Comparison of ENCODE assay signal across 12 mouse cellular contexts in genomic region chr12:73034901-73035895, GRCm38 (mm10). TPM values are rescaled to one million over a fixed set of nuclear protein-coding genes. Genes with fewer than 3 reads are reported as not detected.
DNase-seq lines count a peak whose midpoint lies in the region; ATAC-seq and TF ChIP-seq lines count a peak whose summit lies in the region.
"Had no signal": no experiment of that assay in that cellular context is flagged by ENCODE, and none has a peak within 500 bp of the region (broad histone marks: within the 10 kb centered on the region; RNA-seq: fewer than 3 reads in every experiment).

No protein-coding gene starts in this region.

- DNase-seq in intestine, embryonic 14.5 days (ENCODE audit: low spot score), result no peak
- no peak for DNase-seq in ES-E14 (ENCODE audit: low read depth, low spot score)
- DNase-seq in embryonic facial prominence, embryonic 14.5 days (ENCODE audit: low spot score), result peak; percentile 93
- peak; percentile 68 for DNase-seq in limb, embryonic 11.5 days (ENCODE audit: low spot score)
- no peak for DNase-seq in cerebellum, adult 8-10 months
- DNase-seq in left cerebral cortex, postnatal 14 days (ENCODE audit: low spot score in 2 of 2), result no peak
- no peak for DNase-seq in urinary bladder, postnatal 25 days (ENCODE audit: low spot score)
- DNase-seq: cerebellum, postnatal 36 days; kidney, postnatal 10 days had no signal

- no peaks in the 10 kb centered on the region for H3K36me3 ChIP-seq in intestine, embryonic 14.5 days (ENCODE audit: control insufficient read depth, insufficient read depth, low read length)
- no peaks in the 10 kb centered on the region for H3K36me3 ChIP-seq in intestine, embryonic 16.5 days (ENCODE audit: control insufficient read depth, insufficient read depth, low read length)
- H3K36me3 ChIP-seq in ES-E14 (ENCODE audit: control insufficient read depth, insufficient read depth, low read length, poor library complexity, severe bottlenecking), result no peaks in the 10 kb centered on the region
- peaks cover 10% of the 10 kb centered on the region; the same call in 1 of the 2 replicates for H3K36me3 ChIP-seq in embryonic facial prominence, embryonic 14.5 days (ENCODE audit: control insufficient read depth, insufficient read depth, low read length)
- H3K36me3 ChIP-seq in limb, embryonic 11.5 days (ENCODE audit: control insufficient read depth, insufficient read depth, low read length), result no peaks in the 10 kb centered on the region

- no peak for ATAC-seq in intestine, embryonic 14.5 days (replicated peaks; ENCODE audit: low FRiP score, low TSS enrichment, low read depth)
- no peak for ATAC-seq in intestine, embryonic 16.5 days
- peak; percentile 74 for ATAC-seq in embryonic facial prominence, embryonic 14.5 days (ENCODE audit: low read depth)
- peak; percentile 63 for ATAC-seq in limb, embryonic 11.5 days (ENCODE audit: insufficient number of reproducible peaks, low FRiP score, low TSS enrichment, low read depth)
- ATAC-seq: Patski had no signal

- in situ Hi-C loops in ES-E14 (cut with MboI; ENCODE audit: low sequenced_read_pairs in 2 of 2, unreplicated experiment in 2 of 2), result loop anchor here (25.0 kb wide), 2 partner anchors 427 to 502 kb away; partner anchors contain the start of gene Tmem30b (in 2 of the 2)

- peaks cover 77% of the 10 kb centered on the region for H3K27me3 ChIP-seq in intestine, embryonic 14.5 days (replicated peaks; ENCODE audit: control insufficient read depth, insufficient read depth, low read length)
- peaks cover 67% of the 10 kb centered on the region for H3K27me3 ChIP-seq in intestine, embryonic 16.5 days (replicated peaks; ENCODE audit: control insufficient read depth, insufficient read depth, low read length)
- peaks cover 21% of the 10 kb centered on the region for H3K27me3 ChIP-seq in embryonic facial prominence, embryonic 14.5 days (replicated peaks; ENCODE audit: control insufficient read depth, insufficient read depth, low read length)
- H3K27me3 ChIP-seq in limb, embryonic 11.5 days (ENCODE audit: control insufficient read depth, insufficient read depth, low read length), result peaks cover 19% of the 10 kb centered on the region
- H3K27me3 ChIP-seq: Patski had no signal

- peak overlapping the region; percentile 32; the same call in 1 of the 2 replicates for H3K4me2 ChIP-seq in intestine, embryonic 14.5 days (ENCODE audit: low read length)
- no peak overlapping the region for H3K4me2 ChIP-seq in intestine, embryonic 16.5 days (ENCODE audit: low read depth, low read length)
- H3K4me2 ChIP-seq in embryonic facial prominence, embryonic 14.5 days (ENCODE audit: low read depth, low read length), result peak overlapping the region; percentile 60
- peak overlapping the region; percentile 42 for H3K4me2 ChIP-seq in limb, embryonic 11.5 days (ENCODE audit: low read depth, severe bottlenecking)

- H3K27ac ChIP-seq in intestine, embryonic 14.5 days (ENCODE audit: low read depth), result no peak overlapping the region
- H3K27ac ChIP-seq in intestine, embryonic 16.5 days (ENCODE audit: low read length), result no peak overlapping the region
- H3K27ac ChIP-seq in ES-E14 (ENCODE audit: insufficient read depth, low read depth, low read length, poor library complexity, severe bottlenecking), result no peak overlapping the region
- peak overlapping the region; percentile 92 for H3K27ac ChIP-seq in embryonic facial prominence, embryonic 14.5 days (replicated peaks; ENCODE audit: low read depth, low read length)
- peak overlapping the region; percentile 76; the same call in 1 of the 2 replicates for H3K27ac ChIP-seq in limb, embryonic 11.5 days (replicated peaks; ENCODE audit: low read depth, low read length)

- no peak overlapping the region for H3K4me3 ChIP-seq in intestine, embryonic 14.5 days (ENCODE audit: low read depth, low read length)
- no peak overlapping the region; the same call in 1 of the 2 replicates for H3K4me3 ChIP-seq in intestine, embryonic 16.5 days (ENCODE audit: low read length)
- peak overlapping the region; percentile 6 to 14 for H3K4me3 ChIP-seq in ES-E14 (ENCODE audit: insufficient read depth in 1 of 2, low read depth in 1 of 2, low read length in 2 of 2, poor library complexity in 1 of 2, severe bottlenecking in 1 of 2)
- peak overlapping the region; percentile 30 for H3K4me3 ChIP-seq in embryonic facial prominence, embryonic 14.5 days (ENCODE audit: low read depth, low read length)
- no peak overlapping the region for H3K4me3 ChIP-seq in limb, embryonic 11.5 days (ENCODE audit: low read depth, low read length)

- WGBS in intestine, embryonic 14.5 days, result 7% methylated on average over 43 of the region's 43 CpGs
- 8% methylated on average over 41 of the region's 43 CpGs for WGBS in intestine, embryonic 16.5 days
- 4% methylated on average over 24 of the region's 43 CpGs for WGBS in embryonic facial prominence, embryonic 14.5 days
- WGBS in limb, embryonic 11.5 days, result under 1% methylated on average over 42 of the region's 43 CpGs

- no peak overlapping the region for H3K9ac ChIP-seq in intestine, embryonic 14.5 days (ENCODE audit: low read length)
- H3K9ac ChIP-seq in intestine, embryonic 16.5 days (ENCODE audit: low read depth, low read length), result no peak overlapping the region
- H3K9ac ChIP-seq in ES-E14 (ENCODE audit: insufficient read depth, low read depth, low read length, poor library complexity, severe bottlenecking), result peak overlapping the region; percentile 24
- peak overlapping the region; percentile 68 for H3K9ac ChIP-seq in embryonic facial prominence, embryonic 14.5 days (ENCODE audit: low read depth, low read length)
- peak overlapping the region; percentile 53 for H3K9ac ChIP-seq in limb, embryonic 11.5 days (ENCODE audit: low read length)

- H3K9me3 ChIP-seq in intestine, embryonic 14.5 days (ENCODE audit: control insufficient read depth, low read length), result no peaks in the 10 kb centered on the region
- H3K9me3 ChIP-seq in intestine, embryonic 16.5 days (ENCODE audit: control insufficient read depth, low read length), result no peaks in the 10 kb centered on the region
- no peaks in the 10 kb centered on the region for H3K9me3 ChIP-seq in ES-E14 (ENCODE audit: control insufficient read depth, insufficient read depth, low read depth, low read length)
- H3K9me3 ChIP-seq in embryonic facial prominence, embryonic 14.5 days (ENCODE audit: control insufficient read depth, low read length), result no peaks in the 10 kb centered on the region
- H3K9me3 ChIP-seq in limb, embryonic 11.5 days (ENCODE audit: control insufficient read depth, low read length), result no peaks in the 10 kb centered on the region

- intact Hi-C loops in left cerebral cortex, postnatal 14 days (cut with DNase I), result no loop called here

- H3K4me1 ChIP-seq in intestine, embryonic 14.5 days (replicated peaks; ENCODE audit: control insufficient read depth, insufficient read depth, low read length), result no peaks in the 10 kb centered on the region
- no peaks in the 10 kb centered on the region for H3K4me1 ChIP-seq in intestine, embryonic 16.5 days (ENCODE audit: control insufficient read depth, insufficient read depth, low read length)
- H3K4me1 ChIP-seq in ES-E14 (ENCODE audit: control insufficient read depth in 2 of 2, insufficient read depth in 2 of 2, low read length in 2 of 2, poor library complexity in 1 of 2), result peaks cover 0 to 14% of the 10 kb centered on the region in 2 experiments; a peak in 2 of 4 replicates
- peaks cover 29% of the 10 kb centered on the region for H3K4me1 ChIP-seq in embryonic facial prominence, embryonic 14.5 days (ENCODE audit: control insufficient read depth, insufficient read depth, low read length)
- peaks cover 29% of the 10 kb centered on the region for H3K4me1 ChIP-seq in limb, embryonic 11.5 days (ENCODE audit: control insufficient read depth, insufficient read depth, low read length)

TF ChIP-seq in ES-E14, 5 proteins besides CTCF, POLR2A, EP300 and RAD21:
- TF ChIP-seq ZNF384 (IDR thresholded peaks at IDR 0.05; ENCODE audit: low read depth, low read length) (no peak), MAFK (IDR thresholded peaks at IDR 0.05; ENCODE audit: insufficient read depth, low read depth, low read length) (no peak), CHD2 (IDR thresholded peaks at IDR 0.05; ENCODE audit: low read depth, low read length) (no peak), ZC3H11A (IDR thresholded peaks at IDR 0.05; ENCODE audit: borderline replicate concordance, low read depth, low read length) (no peak), HCFC1 (IDR thresholded peaks at IDR 0.05; ENCODE audit: borderline replicate concordance, insufficient read depth, low read length) (no peak)

RNA-seq across cellular contexts. Expression of gene Six1, which starts 18.5 kb away (rescaled TPM):
- polyA plus RNA-seq in intestine, embryonic 14.5 days (2014; fragmentation: Nextera tagmentation; extraction: Ambion mirVana), result not detected in 2 replicates
- polyA plus RNA-seq in intestine, embryonic 16.5 days (2015; fragmentation: Nextera tagmentation; extraction: Ambion mirVana), result not detected in 2 replicates
- 2.2 and 2.9 TPM in 2 replicates for total RNA-seq in ES-E14 (2012; rRNA removed)
- polyA plus RNA-seq in embryonic facial prominence, embryonic 14.5 days (2014; fragmentation: Nextera tagmentation; extraction: Ambion mirVana), result 46.5 and 53.9 TPM in 2 replicates
- 58.5 and 66.4 TPM in 2 replicates for polyA plus RNA-seq in limb, embryonic 11.5 days (2014; fragmentation: Nextera tagmentation; extraction: Ambion mirVana)
- under 1 TPM; 0.26 to 0.61 TPM for total RNA-seq in left cerebral cortex, postnatal 14 days (2021)
- total RNA-seq: monocyte, adult 5-6 weeks had no signal

Comparison
In these comparisons a context has a peak if more than half of its experiments do, and no peak if none do; other contexts are left out.
1. ATAC-seq: peak in embryonic facial prominence, embryonic 14.5 days (single experiment) and limb, embryonic 11.5 days (single experiment); none in intestine, embryonic 14.5 days (single experiment) and intestine, embryonic 16.5 days (single experiment).
2. DNase-seq: peak in embryonic facial prominence, embryonic 14.5 days (single experiment) and limb, embryonic 11.5 days (single experiment); none in intestine, embryonic 14.5 days (single experiment), ES-E14 (single experiment), cerebellum, adult 8-10 months (single experiment), left cerebral cortex, postnatal 14 days (0 of 2) and urinary bladder, postnatal 25 days (single experiment).
3. H3K27ac ChIP-seq: peak in embryonic facial prominence, embryonic 14.5 days (single experiment) and limb, embryonic 11.5 days (single experiment); none in intestine, embryonic 14.5 days (single experiment), intestine, embryonic 16.5 days (single experiment) and ES-E14 (single experiment).
4. H3K4me3 ChIP-seq: peak in ES-E14 (2 of 2) and embryonic facial prominence, embryonic 14.5 days (single experiment); none in intestine, embryonic 14.5 days (single experiment), intestine, embryonic 16.5 days (single experiment) and limb, embryonic 11.5 days (single experiment).
5. H3K9ac ChIP-seq: peak in ES-E14 (single experiment), embryonic facial prominence, embryonic 14.5 days (single experiment) and limb, embryonic 11.5 days (single experiment); none in intestine, embryonic 14.5 days (single experiment) and intestine, embryonic 16.5 days (single experiment).
6. RNA of gene Six1, which starts 18.5 kb away (polyA plus RNA-seq): 58.5 to 66.4 TPM in limb, embryonic 11.5 days and 46.5 to 53.9 TPM in embryonic facial prominence, embryonic 14.5 days; not detected in intestine, embryonic 14.5 days and not detected in intestine, embryonic 16.5 days; every median in the first group is over 10 times any median in the second.